Mouse (Mus musculus): Measurements from ENCODE around the gene Tff1.

GRCm38 (mm10) chr17:31195207-31195606 is 30.1 kb upstream of the Tff1 start:
- no peak for TF ChIP-seq TAL1 (IDR thresholded peaks at IDR 0.05; ENCODE audit: low read length)
- no peak for TF ChIP-seq GATA1 (IDR thresholded peaks at IDR 0.05; ENCODE audit: low read length)
